Mouse (Mus musculus) right cerebral cortex, adult 2 months (tissue): ENCODE results near the gene Tmem214.

Experiments used
- DNase-seq, 2 experiments: peaks; one replicate each; pipeline ENCODE4 v3.0.0; 2021 to 2022; ENCODE audit warnings: low spot score in 2 of 2

Tmem214 gene

GRCm38 (mm10) chr5:30867712-30868111, at the start of gene Tmem214:
TSS of gene Tmem214 (plus strand) at chr5:30868012.
- DNase-seq, result no peak

- peak in 1 of 2 experiments; percentile 26 for DNase-seq
Observed at GRCm38 (mm10) chr5:30818758-30819309, 49.0 kb upstream of the Tmem214 start.

- DNase-seq, result no peak
Observed at GRCm38 (mm10) chr5:30822689-30823088, 45.1 kb upstream of the Tmem214 start.

GRCm38 (mm10) chr5:30823091-30823490, 44.7 kb upstream of the Tmem214 start:
- no peak for DNase-seq

- DNase-seq, result no peak
Observed at GRCm38 (mm10) chr5:30824124-30824988, 43.5 kb upstream of the Tmem214 start.

GRCm38 (mm10) chr5:30825166-30825565, 42.6 kb upstream of the Tmem214 start:
- no peak for DNase-seq

- no peak for DNase-seq
Observed at GRCm38 (mm10) chr5:30825821-30826220, 42.0 kb upstream of the Tmem214 start.

GRCm38 (mm10) chr5:30833416-30833815, 34.4 kb upstream of the Tmem214 start:
- no peak for DNase-seq

GRCm38 (mm10) chr5:30839731-30840130, 28.1 kb upstream of the Tmem214 start:
- no peak for DNase-seq

GRCm38 (mm10) chr5:30841896-30842295, 25.9 kb upstream of the Tmem214 start:
- no peak for DNase-seq

GRCm38 (mm10) chr5:30849891-30850555, 17.8 kb upstream of the Tmem214 start:
- no peak for DNase-seq

GRCm38 (mm10) chr5:30850556-30850925, 17.3 kb upstream of the Tmem214 start:
- DNase-seq, result no peak

GRCm38 (mm10) chr5:30853522-30853921, 14.3 kb upstream of the Tmem214 start:
- no peak for DNase-seq

GRCm38 (mm10) chr5:30855674-30856073, 12.1 kb upstream of the Tmem214 start:
- no peak for DNase-seq

- DNase-seq, result no peak
Observed at GRCm38 (mm10) chr5:30856124-30856523, 11.7 kb upstream of the Tmem214 start.

GRCm38 (mm10) chr5:30863852-30864251, 4.0 kb upstream of the Tmem214 start:
- DNase-seq, result no peak

GRCm38 (mm10) chr5:30864322-30864721, 3.5 kb upstream of the Tmem214 start:
- DNase-seq, result no peak

GRCm38 (mm10) chr5:30866871-30867270, 941 bp upstream of the Tmem214 start:
- DNase-seq, result no peak

- DNase-seq, result no peak
Observed at GRCm38 (mm10) chr5:30868981-30869380, 1.2 kb downstream of the Tmem214 start.

GRCm38 (mm10) chr5:30869405-30870130, 1.8 kb downstream of the Tmem214 start:
- DNase-seq, result peak; percentile 92 to 93

- no peak for DNase-seq
Observed at GRCm38 (mm10) chr5:30870131-30870406, 2.3 kb downstream of the Tmem214 start.

- no peak for DNase-seq
Observed at GRCm38 (mm10) chr5:30872574-30872973, 4.8 kb downstream of the Tmem214 start.
